Mouse (Mus musculus): Measurements from ENCODE around the gene Fcgr3. TPM values are rescaled to one million over a fixed set of nuclear protein-coding genes. Genes with fewer than 3 reads are reported as not detected.

Fcgr3 gene
- total and polyA plus RNA-seq, 3 experiments: 11.5 to 12.7 (median 12.1) TPM

DNA sequence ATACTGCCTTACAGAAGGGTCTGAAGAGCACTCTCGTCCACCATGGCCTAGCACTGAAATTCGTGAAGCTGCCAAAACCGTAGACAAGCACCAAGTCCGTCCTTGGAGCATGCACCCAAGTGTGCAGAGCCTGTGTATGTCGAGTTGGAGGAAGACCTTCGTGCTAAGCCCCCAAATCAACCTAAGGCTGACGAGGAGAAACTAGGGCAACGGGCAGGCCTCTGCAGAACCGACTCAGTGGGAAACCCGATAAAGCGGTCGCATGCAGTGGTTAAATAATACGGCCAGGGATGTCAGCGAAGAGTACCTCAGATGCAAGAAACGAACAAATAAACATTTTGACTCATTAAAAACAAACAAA lies 45.9 kb upstream of the Fcgr3 start:
- Histone ChIP-seq H3K79me2 (replicated peaks; ENCODE audit: control insufficient read depth, insufficient read depth, low read length) (no peaks in the 10 kb centered on the region), H3K4me1 (ENCODE audit: control insufficient read depth, insufficient read depth, low read length) (peaks cover 3% of the 10 kb centered on the region), H3K27ac (peak overlapping the region; percentile 82), H3K27me3 (ENCODE audit: control insufficient read depth, insufficient read depth, low read length) (no peaks in the 10 kb centered on the region), H3K36me3 (ENCODE audit: control insufficient read depth, insufficient read depth, low read length) (0 out of 2 replicates have a peak, but pooled peaks cover 2% of the 10 kb centered on the region), H3K4me3 (peak overlapping the region; percentile 86), H3K9ac (ENCODE audit: low read depth, low read length) (peak overlapping the region; percentile 36)
- DNase-seq: peak in 1 of 2 experiments; percentile 45
- no peak for TF ChIP-seq POLR2A (IDR thresholded peaks at IDR 0.05; ENCODE audit: insufficient read depth, low read depth, low read length)
- no peak for TF ChIP-seq CTCF (IDR thresholded peaks at IDR 0.05)
- TF ChIP-seq EP300 (IDR thresholded peaks at IDR 0.05; ENCODE audit: insufficient read depth, low read depth, low read length): no peak
- intact Hi-C loops (cut with DNase I): loop anchor here (1.0 to 10.0 kb wide), 7 partner anchors 8 to 364 kb away; partner anchors contain the start of genes Dedd and Ppox
- 22% methylated on average over 15 of the region's 15 CpGs for WGBS

DNA sequence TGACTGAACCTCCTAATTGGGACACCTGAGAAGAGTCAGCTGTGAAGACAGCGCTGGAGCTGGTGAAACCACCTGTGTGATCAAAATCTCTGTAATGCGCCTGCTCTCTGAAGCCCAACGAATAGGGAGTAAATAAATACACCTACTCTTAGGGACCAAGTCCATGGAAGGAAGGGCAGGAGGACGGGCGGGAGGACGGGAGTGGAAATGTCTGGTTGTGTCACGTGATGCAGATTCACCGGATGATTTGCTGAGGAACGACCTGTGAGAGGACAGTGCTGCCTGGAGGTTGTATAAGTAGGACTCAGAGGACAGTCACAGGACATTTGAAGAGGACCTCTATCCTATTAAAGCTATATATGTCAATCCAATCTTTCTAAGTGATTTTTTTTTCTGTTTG lies 44.9 kb upstream of the Fcgr3 start:
- WGBS: 48% methylated on average over 9 of the region's 9 CpGs
- Histone ChIP-seq H3K79me2 (replicated peaks; ENCODE audit: control insufficient read depth, insufficient read depth, low read length) (no peaks in the 10 kb centered on the region), H3K9ac (ENCODE audit: low read depth, low read length) (no peak overlapping the region), H3K27ac (no peak overlapping the region), H3K4me1 (ENCODE audit: control insufficient read depth, insufficient read depth, low read length) (peaks cover 3% of the 10 kb centered on the region), H3K36me3 (ENCODE audit: control insufficient read depth, insufficient read depth, low read length) (0 out of 2 replicates have a peak, but pooled peaks cover 2% of the 10 kb centered on the region), H3K4me3 (no peak overlapping the region), H3K27me3 (ENCODE audit: control insufficient read depth, insufficient read depth, low read length) (no peaks in the 10 kb centered on the region)
- TF ChIP-seq CTCF (IDR thresholded peaks at IDR 0.05) (no peak), POLR2A (IDR thresholded peaks at IDR 0.05; ENCODE audit: insufficient read depth, low read depth, low read length) (no peak), EP300 (IDR thresholded peaks at IDR 0.05; ENCODE audit: insufficient read depth, low read depth, low read length) (no peak)
- intact Hi-C loops (cut with DNase I): loop anchor here (2.0 to 10.0 kb wide), 7 partner anchors 65 to 395 kb away; partner anchors contain the start of genes Alyref2, Dedd and Ppox
- no peak for DNase-seq

- intact Hi-C loops (cut with DNase I): loop anchor here (10.0 kb wide), 1 partner anchor 400 kb away; the partner anchor contains the start of gene Alyref2
- 82% methylated on average over 6 of the region's 6 CpGs for WGBS
- no peak for DNase-seq
- H3K4me1 ChIP-seq (ENCODE audit: control insufficient read depth, insufficient read depth, low read length): no peaks in the 10 kb centered on the region; the same call in 1 of the 2 replicates
- no peak overlapping the region for H3K27ac ChIP-seq
- no peak for TF ChIP-seq CTCF (IDR thresholded peaks at IDR 0.05)
- no peak for TF ChIP-seq POLR2A (IDR thresholded peaks at IDR 0.05; ENCODE audit: insufficient read depth, low read depth, low read length)
- no peak for TF ChIP-seq EP300 (IDR thresholded peaks at IDR 0.05; ENCODE audit: insufficient read depth, low read depth, low read length)
- no peaks in the 10 kb centered on the region for H3K27me3 ChIP-seq (ENCODE audit: control insufficient read depth, insufficient read depth, low read length)
- no peak overlapping the region for H3K4me3 ChIP-seq
- H3K9ac ChIP-seq (ENCODE audit: low read depth, low read length): no peak overlapping the region
- no peaks in the 10 kb centered on the region for H3K36me3 ChIP-seq (ENCODE audit: control insufficient read depth, insufficient read depth, low read length)
- no peaks in the 10 kb centered on the region for H3K79me2 ChIP-seq (replicated peaks; ENCODE audit: control insufficient read depth, insufficient read depth, low read length)
Measured at GRCm38 (mm10) chr1:171105226-171105625, 40.5 kb upstream of the Fcgr3 start.

DNA sequence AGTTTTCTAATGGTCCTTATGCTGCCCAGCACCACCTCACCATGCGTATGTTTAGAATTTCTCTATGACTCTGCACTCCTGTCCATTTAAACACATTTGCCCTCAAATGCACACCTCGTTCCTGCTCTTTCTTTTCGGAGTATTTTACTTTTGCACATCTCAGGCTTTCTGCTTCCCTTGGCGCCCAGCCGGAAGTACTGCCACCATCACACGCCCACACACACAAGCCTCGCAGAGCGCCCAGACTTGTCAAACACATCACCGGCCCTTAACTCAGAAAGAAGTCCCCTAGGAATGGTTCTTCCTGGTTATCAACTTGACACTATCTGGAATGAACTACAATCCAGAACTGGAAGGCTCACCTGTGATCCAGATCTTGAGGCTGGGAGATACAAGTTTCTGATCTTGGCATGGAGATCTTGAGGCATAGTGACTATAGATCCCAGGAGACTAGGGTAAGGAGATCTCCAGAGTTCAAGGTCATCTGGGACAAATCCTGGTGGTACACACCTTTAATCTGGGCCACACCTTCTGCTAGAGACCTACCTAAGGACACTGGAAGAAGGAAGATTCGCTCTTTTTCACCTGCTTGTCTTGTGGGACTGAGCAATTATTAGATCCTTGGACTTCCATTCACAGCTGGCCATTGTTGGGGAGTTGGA lies 38.6 kb upstream of the Fcgr3 start:
- intact Hi-C loops (cut with DNase I): loop anchor here (2.0 to 10.0 kb wide), 2 partner anchors 59 to 401 kb away; partner anchors contain the start of gene Alyref2
- TF ChIP-seq EP300 (IDR thresholded peaks at IDR 0.05; ENCODE audit: insufficient read depth, low read depth, low read length) (no peak), CTCF (IDR thresholded peaks at IDR 0.05) (no peak), POLR2A (IDR thresholded peaks at IDR 0.05; ENCODE audit: insufficient read depth, low read depth, low read length) (no peak)
- peak overlapping the region; percentile 15; the same call in 1 of the 2 replicates for H3K27ac ChIP-seq
- H3K4me1 ChIP-seq (ENCODE audit: control insufficient read depth, insufficient read depth, low read length): no peaks in the 10 kb centered on the region; the same call in 1 of the 2 replicates
- DNase-seq: peak in 1 of 2 experiments; percentile 30
- H3K36me3 ChIP-seq (ENCODE audit: control insufficient read depth, insufficient read depth, low read length): no peaks in the 10 kb centered on the region
- H3K79me2 ChIP-seq (replicated peaks; ENCODE audit: control insufficient read depth, insufficient read depth, low read length): no peaks in the 10 kb centered on the region
- no peak overlapping the region for H3K9ac ChIP-seq (ENCODE audit: low read depth, low read length)
- peak overlapping the region; percentile 92 for H3K4me3 ChIP-seq
- H3K27me3 ChIP-seq (ENCODE audit: control insufficient read depth, insufficient read depth, low read length): no peaks in the 10 kb centered on the region
- WGBS: 25% methylated on average over 10 of the region's 10 CpGs

GRCm38 (mm10) chr1:171102547-171103177 lies 37.9 kb upstream of the Fcgr3 start:
- TF ChIP-seq POLR2A (IDR thresholded peaks at IDR 0.05; ENCODE audit: insufficient read depth, low read depth, low read length) (no peak), EP300 (IDR thresholded peaks at IDR 0.05; ENCODE audit: insufficient read depth, low read depth, low read length) (peak; percentile 45; the same call in 1 of the 2 replicates)
- intact Hi-C loops (cut with DNase I): loop anchor here (1.0 to 10.0 kb wide), 3 partner anchors 9 to 402 kb away; partner anchors contain the start of gene Alyref2
- Histone ChIP-seq H3K27me3 (ENCODE audit: control insufficient read depth, insufficient read depth, low read length) (no peaks in the 10 kb centered on the region), H3K36me3 (ENCODE audit: control insufficient read depth, insufficient read depth, low read length) (no peaks in the 10 kb centered on the region), H3K27ac (peak overlapping the region; percentile 73), H3K4me1 (ENCODE audit: control insufficient read depth, insufficient read depth, low read length) (no peaks in the 10 kb centered on the region; the same call in 1 of the 2 replicates), H3K9ac (ENCODE audit: low read depth, low read length) (peak overlapping the region; percentile 56), H3K79me2 (replicated peaks; ENCODE audit: control insufficient read depth, insufficient read depth, low read length) (no peaks in the 10 kb centered on the region), H3K4me3 (peak overlapping the region; percentile 92)
- peak; percentile 85 to 90 for DNase-seq
- WGBS: under 1% methylated on average over 35 of the region's 35 CpGs
